Comparison of ENCODE assay signal across 10 mouse cellular contexts in genomic region chr1:37341914-37342313, GRCm38 (mm10). TPM values are rescaled to one million over a fixed set of nuclear protein-coding genes. Genes with fewer than 3 reads are reported as not detected.
A peak's percentile ranks its signal among the peaks of the same experiment; 100 is the strongest.
DNase-seq lines count a peak whose midpoint lies in the region; ATAC-seq and TF ChIP-seq lines count a peak whose summit lies in the region.
"Had no signal": no experiment of that assay in that cellular context is flagged by ENCODE, and none has a peak within 500 bp of the region (broad histone marks: within the 10 kb centered on the region; RNA-seq: fewer than 3 reads in every experiment).

No protein-coding gene starts in this region.

- intact Hi-C loops in left cerebral cortex, adult 2 months (cut with DNase I): no loop called here

- no peak overlapping the region for H3K4me2 ChIP-seq in midbrain, postnatal 0 days (ENCODE audit: low read depth, low read length, poor library complexity, severe bottlenecking)
- H3K4me2 ChIP-seq in midbrain, embryonic 13.5 days (replicated peaks): no peak overlapping the region
- H3K4me2 ChIP-seq in limb, embryonic 14.5 days (replicated peaks; ENCODE audit: low read depth, low read length, severe bottlenecking): no peak overlapping the region
- H3K4me2 ChIP-seq in forebrain, embryonic 14.5 days (ENCODE audit: low read length): no peak overlapping the region

- no peaks in the 10 kb centered on the region for H3K9me3 ChIP-seq in midbrain, postnatal 0 days (ENCODE audit: low read length)
- no peaks in the 10 kb centered on the region for H3K9me3 ChIP-seq in midbrain, embryonic 13.5 days
- H3K9me3 ChIP-seq in limb, embryonic 14.5 days (ENCODE audit: control insufficient read depth, low read length): no peaks in the 10 kb centered on the region
- H3K9me3 ChIP-seq in forebrain, embryonic 14.5 days (replicated peaks; ENCODE audit: control insufficient read depth, low read length): no peaks in the 10 kb centered on the region
- H3K9me3 ChIP-seq in hindbrain, embryonic 10.5 days: no peaks in the 10 kb centered on the region
- H3K9me3 ChIP-seq: forebrain, embryonic 10.5 days had no signal

- no peak overlapping the region; the same call in 1 of the 2 replicates for H3K9ac ChIP-seq in midbrain, postnatal 0 days (replicated peaks; ENCODE audit: low read length, poor library complexity, severe bottlenecking)
- H3K9ac ChIP-seq in midbrain, embryonic 13.5 days (replicated peaks): no peak overlapping the region
- H3K9ac ChIP-seq in limb, embryonic 14.5 days (ENCODE audit: low read depth, low read length, severe bottlenecking): no peak overlapping the region
- H3K9ac ChIP-seq in forebrain, embryonic 14.5 days (ENCODE audit: low read length): no peak overlapping the region

- H3K27me3 ChIP-seq in midbrain, postnatal 0 days (ENCODE audit: insufficient read depth, low read length): no peaks in the 10 kb centered on the region
- H3K27me3 ChIP-seq in midbrain, embryonic 13.5 days: no peaks in the 10 kb centered on the region
- H3K27me3 ChIP-seq in limb, embryonic 14.5 days (ENCODE audit: control insufficient read depth, insufficient read depth, low read length): no peaks in the 10 kb centered on the region
- no peaks in the 10 kb centered on the region for H3K27me3 ChIP-seq in forebrain, embryonic 14.5 days (replicated peaks; ENCODE audit: control insufficient read depth, insufficient read depth, low read length)
- no peaks in the 10 kb centered on the region for H3K27me3 ChIP-seq in hindbrain, embryonic 10.5 days (ENCODE audit: insufficient read depth, poor library complexity, severe bottlenecking)

- H3K27ac ChIP-seq in midbrain, postnatal 0 days (ENCODE audit: low read depth, low read length): no peak overlapping the region
- no peak overlapping the region for H3K27ac ChIP-seq in midbrain, embryonic 13.5 days
- no peak overlapping the region for H3K27ac ChIP-seq in limb, embryonic 14.5 days (replicated peaks; ENCODE audit: low read depth, low read length)
- no peak overlapping the region for H3K27ac ChIP-seq in left cerebral cortex, adult 2 months
- no peak overlapping the region for H3K27ac ChIP-seq in forebrain, embryonic 14.5 days (ENCODE audit: low read depth, low read length)
- no peak overlapping the region for H3K27ac ChIP-seq in hindbrain, embryonic 10.5 days
- H3K27ac ChIP-seq: forebrain, embryonic 10.5 days had no signal

- 81% methylated on average over 4 of the region's 4 CpGs for WGBS in midbrain, postnatal 0 days
- 79% methylated on average over 4 of the region's 4 CpGs for WGBS in midbrain, embryonic 13.5 days
- 73% methylated on average over 4 of the region's 4 CpGs for WGBS in limb, embryonic 14.5 days
- 80% methylated on average over 4 of the region's 4 CpGs for WGBS in forebrain, embryonic 14.5 days
- WGBS in hindbrain, embryonic 10.5 days: 90% methylated on average over 4 of the region's 4 CpGs

- no peak for ATAC-seq in midbrain, postnatal 0 days (ENCODE audit: low FRiP score)
- no peak for ATAC-seq in midbrain, embryonic 13.5 days
- peak; percentile 60; the same call in 1 of the 2 replicates for ATAC-seq in limb, embryonic 14.5 days (ENCODE audit: low FRiP score, low read depth)
- ATAC-seq in forebrain, embryonic 14.5 days: no peak
- ATAC-seq: midbrain, embryonic 16.5 days had no signal

- H3K4me1 ChIP-seq in midbrain, postnatal 0 days (ENCODE audit: insufficient read depth, low read length): no peaks in the 10 kb centered on the region
- H3K4me1 ChIP-seq in midbrain, embryonic 13.5 days (replicated peaks): no peaks in the 10 kb centered on the region
- peaks cover under 1% of the 10 kb centered on the region; the same call in 1 of the 2 replicates for H3K4me1 ChIP-seq in limb, embryonic 14.5 days (ENCODE audit: control insufficient read depth, insufficient read depth, low read length)
- no peaks in the 10 kb centered on the region for H3K4me1 ChIP-seq in forebrain, embryonic 14.5 days (ENCODE audit: control insufficient read depth, insufficient read depth, low read length)
- 0 out of 2 replicates have a peak, but pooled peaks cover 3% of the 10 kb centered on the region for H3K4me1 ChIP-seq in hindbrain, embryonic 10.5 days (replicated peaks)

- no peaks in the 10 kb centered on the region for H3K36me3 ChIP-seq in midbrain, postnatal 0 days (ENCODE audit: insufficient read depth, low read length)
- H3K36me3 ChIP-seq in midbrain, embryonic 13.5 days: no peaks in the 10 kb centered on the region
- no peaks in the 10 kb centered on the region for H3K36me3 ChIP-seq in limb, embryonic 14.5 days (ENCODE audit: control insufficient read depth, insufficient read depth, low read length)
- no peaks in the 10 kb centered on the region for H3K36me3 ChIP-seq in forebrain, embryonic 14.5 days (ENCODE audit: control insufficient read depth, insufficient read depth, low read length)
- H3K36me3 ChIP-seq in hindbrain, embryonic 10.5 days: no peaks in the 10 kb centered on the region
- H3K36me3 ChIP-seq: forebrain, embryonic 10.5 days had no signal

- TF ChIP-seq CTCF in midbrain, postnatal 0 days (IDR thresholded peaks at IDR 0.05): no peak
- no peak; the same call in 1 of the 2 replicates for TF ChIP-seq CTCF in left cerebral cortex, adult 2 months (IDR thresholded peaks at IDR 0.05)

- H3K4me3 ChIP-seq in midbrain, postnatal 0 days (ENCODE audit: low read depth, low read length): no peak overlapping the region
- H3K4me3 ChIP-seq in midbrain, embryonic 13.5 days (replicated peaks): no peak overlapping the region
- H3K4me3 ChIP-seq in limb, embryonic 14.5 days (replicated peaks; ENCODE audit: low read length): no peak overlapping the region
- no peak overlapping the region for H3K4me3 ChIP-seq in left cerebral cortex, adult 2 months
- no peak overlapping the region for H3K4me3 ChIP-seq in forebrain, embryonic 14.5 days (ENCODE audit: low read depth, low read length)
- H3K4me3 ChIP-seq in hindbrain, embryonic 10.5 days: no peak overlapping the region
- H3K4me3 ChIP-seq: forebrain, embryonic 10.5 days had no signal

- DNase-seq in gastrocnemius, postnatal 25 days: peak; percentile 56
- no peak for DNase-seq in gastrocnemius, postnatal 4 days (ENCODE audit: low spot score in 2 of 2)
- peak; percentile 41 for DNase-seq in midbrain, postnatal 0 days (ENCODE audit: low spot score)
- no peak for DNase-seq in limb, embryonic 14.5 days (ENCODE audit: low spot score)
- DNase-seq in left cerebral cortex, adult 2 months (ENCODE audit: extremely low spot score in 1 of 2, low spot score in 2 of 2): no peak
- DNase-seq in forebrain, embryonic 14.5 days (ENCODE audit: low spot score): no peak
- DNase-seq in hindbrain, embryonic 10.5 days (ENCODE audit: low spot score): no peak

- TF ChIP-seq POLR2A in limb, embryonic 14.5 days (IDR thresholded peaks at IDR 0.05; ENCODE audit: borderline replicate concordance, extremely low read depth, insufficient read depth, insufficient read length): no peak

RNA-seq across cellular contexts. Expression of gene Inpp4a, which starts 42.2 kb away (rescaled TPM):
- 10 to 100 TPM; 14.2 to 14.3 TPM for total RNA-seq in gastrocnemius, postnatal 25 days (2021)
- 10 to 100 TPM; 25.4 to 30.4 TPM for total RNA-seq in gastrocnemius, postnatal 4 days (2021)
- 48.8 and 64.1 TPM in 2 replicates for total RNA-seq in midbrain, postnatal 0 days (2014; rRNA removed)
- polyA plus RNA-seq in midbrain, postnatal 0 days (2015; fragmentation: Nextera tagmentation; extraction: Ambion mirVana): 82.9 and 85.8 TPM in 2 replicates
- polyA plus RNA-seq in midbrain, embryonic 13.5 days (2015; fragmentation: Nextera tagmentation; extraction: Ambion mirVana): 52.0 and 55.1 TPM in 2 replicates
- polyA plus RNA-seq in limb, embryonic 14.5 days (2012; rRNA removed): 13.6 and 15.6 TPM in 2 replicates
- 16.6 and 18.5 TPM in 2 replicates for polyA plus RNA-seq in limb, embryonic 14.5 days (2014; fragmentation: Nextera tagmentation; extraction: Ambion mirVana)
- 100 to 1,000 TPM; 214 to 217 TPM for total RNA-seq in left cerebral cortex, adult 2 months (2021)
- polyA plus RNA-seq in forebrain, embryonic 14.5 days (2014; fragmentation: Nextera tagmentation; extraction: Ambion mirVana): 39.6 and 48.2 TPM in 2 replicates
- polyA plus RNA-seq in hindbrain, embryonic 10.5 days (2016; fragmentation: Nextera tagmentation; extraction: Ambion mirVana): 14.5 and 21.8 TPM in 2 replicates

Comparison
In these comparisons a context has a peak if more than half of its experiments do, and no peak if none do; other contexts are left out.
1. DNase-seq: peak in gastrocnemius, postnatal 25 days (single experiment) and midbrain, postnatal 0 days (single experiment); none in gastrocnemius, postnatal 4 days (0 of 2), limb, embryonic 14.5 days (single experiment), left cerebral cortex, adult 2 months (0 of 2), forebrain, embryonic 14.5 days (single experiment) and hindbrain, embryonic 10.5 days (single experiment).